ENCODE assay signal across 8 mouse cellular contexts in genomic region chr1:127107485-127107884, GRCm38 (mm10).
DNase-seq lines count a peak whose midpoint lies in the region; ATAC-seq and TF ChIP-seq lines count a peak whose summit lies in the region.

No protein-coding gene starts in this region.

- H3K9ac ChIP-seq in neural tube, embryonic 12.5 days, result no peak overlapping the region
- H3K9ac ChIP-seq in intestine, postnatal 0 days (ENCODE audit: low read depth, low read length), result no peak overlapping the region

- peak; percentile 5 for DNase-seq in cerebellum, adult 11-12 months
- no peak for DNase-seq in cerebellum, adult 11 months
- no peak for DNase-seq in neural tube, embryonic 10.5 days (ENCODE audit: extremely low spot score, low spot score)
- peak; percentile 30 to 60 for DNase-seq in layer of hippocampus, postnatal 36 days
- DNase-seq in right cerebral cortex, postnatal 14 days, result peak; percentile 65
- DNase-seq in urinary bladder, postnatal 4 days (ENCODE audit: low spot score in 2 of 2), result no peak

- H3K9me3 ChIP-seq in neural tube, embryonic 12.5 days, result no peaks in the 10 kb centered on the region
- no peaks in the 10 kb centered on the region for H3K9me3 ChIP-seq in intestine, postnatal 0 days (ENCODE audit: control insufficient read depth)

- WGBS in neural tube, embryonic 12.5 days, result 73% methylated on average over 5 of the region's 5 CpGs
- WGBS in intestine, postnatal 0 days, result 74% methylated on average over 5 of the region's 5 CpGs

- H3K4me2 ChIP-seq in neural tube, embryonic 12.5 days (replicated peaks), result no peak overlapping the region
- no peak overlapping the region for H3K4me2 ChIP-seq in intestine, postnatal 0 days (replicated peaks; ENCODE audit: low read depth)

- ATAC-seq in neural tube, embryonic 12.5 days (ENCODE audit: low FRiP score, low read depth), result 0 out of 2 replicates have a peak, but pooled peaks have one; percentile 37
- ATAC-seq in intestine, postnatal 0 days, result no peak

- no peak overlapping the region for H3K4me3 ChIP-seq in neural tube, embryonic 12.5 days
- H3K4me3 ChIP-seq in intestine, postnatal 0 days (ENCODE audit: low read depth, low read length), result no peak overlapping the region

- H3K4me1 ChIP-seq in neural tube, embryonic 12.5 days, result no peaks in the 10 kb centered on the region; the same call in 1 of the 2 replicates
- H3K4me1 ChIP-seq in intestine, postnatal 0 days (replicated peaks; ENCODE audit: control insufficient read depth, insufficient read depth, low read length), result no peaks in the 10 kb centered on the region

- no peaks in the 10 kb centered on the region for H3K36me3 ChIP-seq in neural tube, embryonic 12.5 days
- no peaks in the 10 kb centered on the region for H3K36me3 ChIP-seq in intestine, postnatal 0 days (ENCODE audit: control insufficient read depth, insufficient read depth)

- no peak for TF ChIP-seq CTCF in intestine, postnatal 0 days (IDR thresholded peaks at IDR 0.05; ENCODE audit: low read depth)

- no peaks in the 10 kb centered on the region for H3K27me3 ChIP-seq in neural tube, embryonic 12.5 days (replicated peaks)
- no peaks in the 10 kb centered on the region for H3K27me3 ChIP-seq in intestine, postnatal 0 days (replicated peaks; ENCODE audit: control insufficient read depth, insufficient read depth, low read length)

- H3K27ac ChIP-seq in neural tube, embryonic 12.5 days, result no peak overlapping the region
- H3K27ac ChIP-seq in intestine, postnatal 0 days (ENCODE audit: low read depth, low read length), result no peak overlapping the region

Comparison
In these comparisons a context has a peak if more than half of its experiments do, and no peak if none do; other contexts are left out.
1. DNase-seq: peak in cerebellum, adult 11-12 months (single experiment), layer of hippocampus, postnatal 36 days (2 of 2) and right cerebral cortex, postnatal 14 days (single experiment); none in cerebellum, adult 11 months (single experiment), neural tube, embryonic 10.5 days (single experiment) and urinary bladder, postnatal 4 days (0 of 2).